Mouse (Mus musculus) midbrain, embryonic 16.5 days (tissue): Measurements from ENCODE around the gene Ulk2. TPM values are rescaled to one million over a fixed set of nuclear protein-coding genes. Genes with fewer than 3 reads are reported as not detected.

Source experiments
- ATAC-seq: fragments of 200-750 bp; cut with Nextera tagmentation; 2 replicates; pipeline ENCODE4 v1.8.0; 2017; ENCODE audit warnings: moderate TSS enrichment
- H3K27ac ChIP-seq: fragments of 300-500 bp; sonication (generic); 2 replicates; pipeline ENCODE4 v1.5.1; 2014; ENCODE audit warnings: mild to moderate bottlenecking, low read length, mixed read lengths
- H3K27me3 ChIP-seq: fragments of 300-500 bp; sonication (generic); 2 replicates; pipeline ENCODE4 v1.6.1; 2014; ENCODE audit warnings: low read depth, low read length, mixed read lengths; ENCODE audit not compliant: control insufficient read depth, insufficient read depth
- H3K36me3 ChIP-seq: fragments of 300-500 bp; sonication (generic); 2 replicates; pipeline ENCODE4 v1.6.1; 2014; ENCODE audit warnings: mild to moderate bottlenecking, low read length, moderate library complexity, mixed read lengths; ENCODE audit not compliant: control insufficient read depth, insufficient read depth
- H3K4me1 ChIP-seq: fragments of 300-500 bp; sonication (generic); 2 replicates; pipeline ENCODE4 v1.6.1; 2014; ENCODE audit warnings: mild to moderate bottlenecking, low read length, mixed read lengths; ENCODE audit not compliant: control insufficient read depth, insufficient read depth
- H3K4me2 ChIP-seq: fragments of 300-500 bp; sonication (generic); 2 replicates; pipeline ENCODE4 v1.6.1; 2014; ENCODE audit warnings: mild to moderate bottlenecking, low read length, mixed read lengths
- H3K4me3 ChIP-seq: fragments of 300-500 bp; sonication (generic); 2 replicates; pipeline ENCODE4 v1.5.1; 2014; ENCODE audit warnings: low read depth, mild to moderate bottlenecking, low read length, moderate library complexity, mixed read lengths
- H3K9ac ChIP-seq: fragments of 300-500 bp; sonication (generic); 2 replicates; pipeline ENCODE4 v1.6.1; 2014; ENCODE audit warnings: low read depth, low read length, mixed read lengths
- H3K9me3 ChIP-seq: fragments of 300-500 bp; sonication (generic); replicated peaks from 2 replicates; pipeline ENCODE4 v1.6.1; 2014; ENCODE audit warnings: mild to moderate bottlenecking, low read length, mixed read lengths; ENCODE audit not compliant: control insufficient read depth, poor library complexity, severe bottlenecking
- WGBS: fragments of 180-500 bp; shearing (Covaris S2); extraction: QIAGEN DNeasy Blood & Tissue Kit; methylation state at CpG from one replicate; pipeline ENCODE4 v1.1.7; 2014; 5-methylcytosine and 5-hydroxymethylcytosine counted together
- polyA plus RNA-seq: library from polyadenylated mRNA; unstranded; fragments of >200 nt; fragmentation: Nextera tagmentation; extraction: Ambion mirVana; gene quantifications from 2 replicates; pipeline ENCODE4 v1.2.1, GENCODE M21; 2015

Ulk2 gene
- polyA plus RNA-seq, 1 experiment from 2014 or later: 44.0 TPM

GRCm38 (mm10) chr11:61744460-61744859, 110.4 kb downstream of the Ulk2 start:
- H3K36me3 ChIP-seq: peaks cover 27% of the 10 kb centered on the region

DNA sequence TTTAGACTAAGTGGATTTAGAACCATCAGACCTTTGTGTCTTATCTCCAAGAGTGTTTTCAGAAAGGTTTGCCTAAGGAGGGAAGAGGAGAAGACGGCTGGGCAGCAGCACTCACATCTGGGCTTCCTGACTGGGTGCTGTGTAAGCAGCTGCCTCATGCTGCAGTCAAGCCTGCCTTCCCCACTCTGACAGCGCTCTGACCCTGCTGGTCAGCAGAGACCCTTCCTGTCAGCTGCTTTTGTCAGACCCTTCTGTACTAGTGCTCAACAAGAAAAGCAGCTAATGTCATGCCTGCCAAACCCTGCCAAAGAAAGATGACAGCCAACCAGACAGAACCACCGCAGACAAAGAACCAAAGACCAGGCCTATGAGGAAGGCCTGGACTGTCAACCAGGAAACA, 111.1 kb downstream of the Ulk2 start:
- ATAC-seq: no peak
- Histone ChIP-seq H3K27ac (no peak overlapping the region), H3K27me3 (no peaks in the 10 kb centered on the region), H3K4me1 (no peaks in the 10 kb centered on the region), H3K36me3 (peaks cover 27% of the 10 kb centered on the region), H3K9me3 (no peaks in the 10 kb centered on the region), H3K4me2 (no peak overlapping the region), H3K4me3 (no peak overlapping the region), H3K9ac (no peak overlapping the region)
- 61% methylated on average over 3 of the region's 3 CpGs for WGBS

More at GRCm38 (mm10) chr11:61744460-61744859, 110.4 kb downstream of the Ulk2 start:
- H3K9me3 ChIP-seq: no peaks in the 10 kb centered on the region
- H3K27ac ChIP-seq: no peak overlapping the region
- no peaks in the 10 kb centered on the region for H3K4me1 ChIP-seq
- no peak overlapping the region for H3K4me2 ChIP-seq
- no peak overlapping the region for H3K9ac ChIP-seq
- H3K27me3 ChIP-seq: no peaks in the 10 kb centered on the region
- 64% methylated on average over 3 of the region's 3 CpGs for WGBS
- no peak for ATAC-seq
- H3K4me3 ChIP-seq: no peak overlapping the region

DNA sequence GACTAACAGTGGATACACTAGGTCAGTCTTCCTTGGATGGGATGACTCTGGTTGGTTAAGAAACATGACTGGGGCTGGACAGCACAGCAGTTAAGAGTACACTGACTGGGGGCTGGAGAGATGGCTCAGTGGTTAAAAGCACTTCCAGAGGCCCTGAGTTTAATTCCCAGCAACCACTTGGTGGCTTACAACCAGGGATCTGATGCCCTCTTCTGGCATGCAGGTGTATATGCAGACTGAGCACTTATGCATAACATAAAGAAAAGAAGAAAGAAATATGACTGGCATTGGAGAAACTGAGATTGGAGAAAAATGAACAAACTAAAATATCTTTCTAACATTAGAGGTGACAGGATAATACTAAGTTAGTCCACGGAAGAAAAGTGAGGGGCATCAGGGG, 114.4 kb downstream of the Ulk2 start:
- no peak overlapping the region for H3K27ac ChIP-seq
- ATAC-seq: no peak
- H3K4me1 ChIP-seq: no peaks in the 10 kb centered on the region
- H3K27me3 ChIP-seq: no peaks in the 10 kb centered on the region
- WGBS: 96% methylated on average over 1 of the region's 1 CpGs
- no peak overlapping the region for H3K9ac ChIP-seq
- H3K36me3 ChIP-seq: peaks cover 27% of the 10 kb centered on the region
- H3K4me2 ChIP-seq: no peak overlapping the region
- no peak overlapping the region for H3K4me3 ChIP-seq
- no peaks in the 10 kb centered on the region for H3K9me3 ChIP-seq

- Histone ChIP-seq H3K4me3 (no peak overlapping the region), H3K9me3 (no peaks in the 10 kb centered on the region), H3K9ac (no peak overlapping the region), H3K27me3 (no peaks in the 10 kb centered on the region), H3K4me1 (no peaks in the 10 kb centered on the region), H3K4me2 (no peak overlapping the region), H3K36me3 (peaks cover 38% of the 10 kb centered on the region), H3K27ac (no peak overlapping the region)
- no peak for ATAC-seq
- 93% methylated on average over 1 of the region's 1 CpGs for WGBS
These were observed 117.6 kb downstream of the Ulk2 start for GRCm38 (mm10) chr11:61737290-61737689.

GRCm38 (mm10) chr11:61732672-61733071, 122.2 kb downstream of the Ulk2 start:
- H3K36me3 ChIP-seq: peaks cover 28% of the 10 kb centered on the region
- H3K4me3 ChIP-seq: no peak overlapping the region
- H3K27ac ChIP-seq: no peak overlapping the region
- H3K4me2 ChIP-seq: no peak overlapping the region
- no peaks in the 10 kb centered on the region for H3K4me1 ChIP-seq
- H3K9ac ChIP-seq: no peak overlapping the region
- WGBS: 94% methylated on average over 7 of the region's 7 CpGs
- no peak for ATAC-seq
- H3K27me3 ChIP-seq: no peaks in the 10 kb centered on the region
- no peaks in the 10 kb centered on the region for H3K9me3 ChIP-seq

DNA sequence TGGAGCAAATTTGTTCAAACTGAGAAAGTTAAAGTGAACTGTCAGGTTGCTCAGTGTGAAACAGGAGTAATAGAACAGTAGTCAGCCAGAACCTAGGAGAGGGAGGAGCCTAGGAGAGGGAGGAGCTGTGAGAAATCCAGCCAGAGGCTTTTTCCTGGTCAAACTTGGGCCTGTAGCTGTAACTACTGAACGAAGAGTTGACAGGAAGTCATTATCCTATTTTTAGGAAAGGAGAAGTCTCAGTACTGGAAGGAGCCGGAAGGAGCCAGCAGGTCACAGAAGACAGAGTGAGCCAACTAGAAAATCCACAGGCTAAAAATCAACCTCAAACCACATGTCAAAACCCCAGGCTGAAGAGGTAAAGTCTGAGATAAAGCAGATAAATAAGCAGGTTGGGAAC, 126.8 kb downstream of the Ulk2 start:
- no peaks in the 10 kb centered on the region for H3K27me3 ChIP-seq
- peaks cover 17% of the 10 kb centered on the region for H3K36me3 ChIP-seq
- H3K4me2 ChIP-seq: no peak overlapping the region
- no peak overlapping the region for H3K9ac ChIP-seq
- ATAC-seq: no peak
- 96% methylated on average over 2 of the region's 2 CpGs for WGBS
- H3K4me3 ChIP-seq: no peak overlapping the region
- no peaks in the 10 kb centered on the region for H3K9me3 ChIP-seq
- H3K4me1 ChIP-seq: no peaks in the 10 kb centered on the region
- H3K27ac ChIP-seq: no peak overlapping the region

Other genes starting within 250 kb of the Ulk2 start
- 10.7 and 11.6 TPM in 2 replicates for gene Grap, start 201.8 kb downstream of the Ulk2 start, polyA plus RNA-seq
- gene Fam83g, start 171.0 kb downstream of the Ulk2 start, polyA plus RNA-seq: 0.11 and 0.26 TPM in 2 replicates
- gene Slc5a10, start 134.2 kb downstream of the Ulk2 start, polyA plus RNA-seq: not detected in 2 replicates
- gene Prpsap2, start 93.0 kb downstream of the Ulk2 start, polyA plus RNA-seq: 55.3 TPM in 2 replicates
- gene Akap10, start 75.2 kb upstream of the Ulk2 start, polyA plus RNA-seq: 10.3 and 12.2 TPM in 2 replicates
- 8.0 and 9.9 TPM in 2 replicates for gene Specc1, start 101.7 kb upstream of the Ulk2 start, polyA plus RNA-seq